Mouse (Mus musculus) adrenal gland, adult 8-10 months (tissue): ENCODE data around the gene Klhl40. TPM values are rescaled to one million over a fixed set of nuclear protein-coding genes. Genes with fewer than 3 reads are reported as not detected.

Experiments
- DNase-seq: peaks from one replicate; pipeline ENCODE4 v3.0.0; 2022
- total RNA-seq, 4 experiments: library from RNA; stranded (reverse); gene quantifications; 2 replicates each; pipeline ENCODE4 v1.2.4; 2022

Klhl40 gene
- total RNA-seq, 4 experiments from 2014 or later: 0.15 TPM; not detected in 3

DNA sequence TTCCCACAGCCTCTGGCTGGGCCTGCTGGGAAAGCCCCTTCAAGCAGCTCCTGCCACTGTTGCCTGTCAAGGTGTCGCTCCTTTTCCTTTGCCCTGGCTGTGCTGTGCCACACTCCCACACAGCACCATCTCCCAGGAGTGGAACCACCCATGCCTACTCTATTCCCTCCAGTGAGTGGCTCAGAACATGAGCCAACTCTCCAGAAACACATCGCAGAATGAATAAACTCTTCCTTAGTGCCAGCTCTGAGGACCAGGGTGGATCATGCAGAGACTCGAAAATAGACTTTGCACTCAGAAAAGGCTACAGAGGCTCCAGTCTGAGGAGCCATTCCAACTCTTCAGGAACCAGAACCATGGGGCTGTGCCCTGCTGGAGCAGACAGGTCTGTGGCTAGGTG, 48.9 kb downstream of the Klhl40 start:
- no peak for DNase-seq

- no peak for DNase-seq
Observed at GRCm38 (mm10) chr9:121828314-121828713, 50.9 kb downstream of the Klhl40 start.

GRCm38 (mm10) chr9:121829270-121829992, 52.0 kb downstream of the Klhl40 start:
- DNase-seq: no peak

DNA sequence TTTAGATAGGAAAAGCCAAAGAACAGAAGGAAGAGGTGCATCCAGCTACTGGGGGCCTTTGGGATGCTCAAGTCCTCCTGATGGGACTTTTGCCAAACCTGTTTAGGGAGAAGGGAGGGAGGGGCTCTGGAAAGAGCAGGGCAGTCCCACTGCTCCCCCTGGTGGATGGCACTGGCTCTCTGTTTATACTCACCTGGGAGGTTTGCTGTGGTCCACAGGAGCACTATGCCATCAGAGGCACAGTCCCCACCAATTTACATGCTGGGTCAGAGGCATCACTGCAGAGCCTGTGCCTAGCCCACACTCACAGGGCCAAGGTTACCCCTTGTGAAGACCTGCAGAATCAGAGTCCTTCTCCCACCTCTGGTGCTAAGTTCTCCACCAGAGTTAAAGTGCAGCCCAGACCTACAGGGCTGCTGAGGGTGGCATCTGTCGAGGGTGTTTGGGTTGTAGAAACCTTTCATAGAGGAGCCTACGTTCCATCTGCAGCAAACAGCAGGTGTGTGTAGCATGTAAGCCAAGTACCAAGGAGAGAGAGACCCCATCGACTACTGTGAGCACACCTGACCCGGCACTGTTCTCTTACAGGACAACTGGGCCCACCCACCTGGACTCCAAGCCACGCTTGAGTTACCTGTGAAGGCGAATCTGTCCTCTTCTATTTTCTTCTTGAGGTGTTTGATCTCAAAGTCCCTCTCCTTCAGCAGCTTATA, 53.0 kb downstream of the Klhl40 start:
- DNase-seq: no peak

DNA sequence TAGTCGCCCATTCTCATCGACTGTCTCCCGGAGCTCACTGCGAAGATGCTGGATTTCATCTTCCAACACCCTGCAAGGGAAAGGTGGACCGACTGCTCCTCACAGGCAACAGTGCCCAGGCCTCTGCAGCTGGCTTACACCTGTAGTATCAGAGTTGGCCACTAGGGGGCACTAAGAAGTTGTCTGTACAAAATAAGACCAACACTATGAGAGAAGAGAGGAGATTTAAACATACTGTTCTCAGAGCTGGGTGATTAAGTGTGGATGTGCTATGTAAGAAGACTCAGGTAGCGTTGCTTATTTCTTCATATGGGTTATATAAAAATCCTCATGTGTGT, 53.5 kb downstream of the Klhl40 start:
- peak; percentile 61 for DNase-seq

Other genes starting within 250 kb of the Klhl40 start
- under 1 TPM in 1 of 4 experiments, not detected in 3; 0.75 TPM for gene Lyzl4, start 135.5 kb upstream of the Klhl40 start, total RNA-seq
- gene Vipr1, start 134.9 kb upstream of the Klhl40 start, total RNA-seq: 1 to 10 TPM in 2 of 4 experiments, under 1 TPM in 2; 0.58 to 2.2 (median 1.2) TPM
- gene Sec22c, start 72.1 kb upstream of the Klhl40 start, total RNA-seq: 1 to 10 TPM; 6.4 to 8.3 (median 7.2) TPM
- 10 to 100 TPM; 32.9 to 48.3 (median 40.6) TPM for gene Ss18l2, start 67.3 kb upstream of the Klhl40 start, total RNA-seq
- gene Nktr, start 58.4 kb upstream of the Klhl40 start, total RNA-seq: 100 to 1,000 TPM in 2 of 4 experiments, 10 to 100 TPM in 2; 57.2 to 146 (median 91.1) TPM
- 10 to 100 TPM; 39.3 to 64.2 (median 52.9) TPM for gene Zfp651, start 18.3 kb upstream of the Klhl40 start, total RNA-seq
- gene Hhatl, start 14.9 kb downstream of the Klhl40 start, total RNA-seq: under 1 TPM in 1 of 4 experiments, not detected in 3; 0.59 TPM
- gene Ccdc13, start 61.9 kb downstream of the Klhl40 start, total RNA-seq: 1 to 10 TPM in 3 of 4 experiments, under 1 TPM in 1; 0.73 to 2.2 (median 1.6) TPM
- gene Higd1a, start 80.8 kb downstream of the Klhl40 start, total RNA-seq: 100 to 1,000 TPM in 1 of 4 experiments, 10 to 100 TPM in 3; 86.5 to 102 (median 87.4) TPM
- gene Ackr2, start 120.7 kb downstream of the Klhl40 start, total RNA-seq: 1 to 10 TPM in 1 of 4 experiments, under 1 TPM in 3; 0.77 to 2.1 (median 0.88) TPM
- gene Cyp8b1, start 138.7 kb downstream of the Klhl40 start, total RNA-seq: under 1 TPM; 0.54 to 0.84 (median 0.72) TPM
- gene Fam198a, start 173.4 kb downstream of the Klhl40 start, total RNA-seq: 1 to 10 TPM; 1.8 to 2.7 (median 2.3) TPM
- 10 to 100 TPM; 21.3 to 31.3 (median 28.5) TPM for gene Pomgnt2, start 219.5 kb downstream of the Klhl40 start, total RNA-seq